Mouse (Mus musculus) limb, embryonic 14.5 days (tissue): ENCODE results near the gene Gm525. TPM values are rescaled to one million over a fixed set of nuclear protein-coding genes. Genes with fewer than 3 reads are reported as not detected.

ENCODE experiments used
- ATAC-seq: fragments of 200-750 bp; cut with Nextera tagmentation; 2 replicates; pipeline ENCODE4 v1.8.0; 2017; ENCODE audit warnings: low read depth, moderate number of reproducible peaks, moderate TSS enrichment; ENCODE audit not compliant: low FRiP score
- DNase-seq: peaks from one replicate; pipeline ENCODE4 v3.0.0-alpha.2; 2015; ENCODE audit warnings: low spot score
- H3K27ac ChIP-seq: fragments of 300-500 bp; sonication (generic); replicated peaks from 2 replicates; pipeline ENCODE4 v1.5.1; 2014; ENCODE audit warnings: low read depth, mild to moderate bottlenecking, low read length, moderate library complexity, mixed read lengths
- H3K27me3 ChIP-seq: fragments of 300-500 bp; sonication (generic); 2 replicates; pipeline ENCODE4 v1.6.1; 2014; ENCODE audit warnings: low read length, mixed read lengths; ENCODE audit not compliant: control insufficient read depth, insufficient read depth
- H3K36me3 ChIP-seq: fragments of 300-500 bp; sonication (generic); 2 replicates; pipeline ENCODE4 v1.6.1; 2014; ENCODE audit warnings: mild to moderate bottlenecking, low read length, moderate library complexity, mixed read lengths; ENCODE audit not compliant: control insufficient read depth, insufficient read depth
- H3K4me1 ChIP-seq: fragments of 300-500 bp; sonication (generic); 2 replicates; pipeline ENCODE4 v1.6.1; 2014; ENCODE audit warnings: antibody characterized with exemption, low read length, mixed read lengths; ENCODE audit not compliant: control insufficient read depth, insufficient read depth
- H3K4me2 ChIP-seq: fragments of 300-500 bp; sonication (generic); replicated peaks from 2 replicates; pipeline ENCODE4 v1.6.1; 2014; ENCODE audit warnings: low read depth, mild to moderate bottlenecking, low read length, moderate library complexity; ENCODE audit not compliant: severe bottlenecking
- H3K4me3 ChIP-seq: fragments of 300-500 bp; sonication (generic); replicated peaks from 2 replicates; pipeline ENCODE4 v1.5.1; 2014; ENCODE audit warnings: low read length
- H3K9ac ChIP-seq: fragments of 300-500 bp; sonication (generic); 2 replicates; pipeline ENCODE4 v1.6.1; 2014; ENCODE audit warnings: mild to moderate bottlenecking, low read depth, low read length, moderate library complexity; ENCODE audit not compliant: severe bottlenecking
- H3K9me3 ChIP-seq: fragments of 300-500 bp; sonication (generic); 2 replicates; pipeline ENCODE4 v1.6.1; 2016; ENCODE audit warnings: low read length; ENCODE audit not compliant: control insufficient read depth
- POLR2A ChIP-seq: fragments of 200-500 bp; IDR thresholded peaks from 2 replicates; pipeline ENCODE4 v1.8.0; 2012; ENCODE audit warnings: inconsistent platforms, mild to moderate bottlenecking, moderate library complexity, borderline replicate concordance; ENCODE audit not compliant: insufficient read depth, insufficient read length; ENCODE audit errors: extremely low read depth
- WGBS: fragments of 180-500 bp; shearing (Covaris S2); extraction: QIAGEN DNeasy Blood & Tissue Kit; methylation state at CpG from one replicate; pipeline ENCODE4 v1.1.7; 2014; 5-methylcytosine and 5-hydroxymethylcytosine counted together
- polyA plus RNA-seq, 2 experiments: library from polyadenylated mRNA; depleted of rRNA in 1 of 2; stranded (reverse) in 1 of 2; unstranded in 1 of 2; fragments of >200 nt; fragmentation: Nextera tagmentation in 1 of 2; extraction: Ambion mirVana in 1 of 2; gene quantifications; 2 replicates each; pipeline versions ENCODE4 v1.2.1 to v1.2.3; 2012 to 2014

Gene Gm525
- polyA plus RNA-seq, 2 experiments: 1.8 to 2.3 TPM

DNA sequence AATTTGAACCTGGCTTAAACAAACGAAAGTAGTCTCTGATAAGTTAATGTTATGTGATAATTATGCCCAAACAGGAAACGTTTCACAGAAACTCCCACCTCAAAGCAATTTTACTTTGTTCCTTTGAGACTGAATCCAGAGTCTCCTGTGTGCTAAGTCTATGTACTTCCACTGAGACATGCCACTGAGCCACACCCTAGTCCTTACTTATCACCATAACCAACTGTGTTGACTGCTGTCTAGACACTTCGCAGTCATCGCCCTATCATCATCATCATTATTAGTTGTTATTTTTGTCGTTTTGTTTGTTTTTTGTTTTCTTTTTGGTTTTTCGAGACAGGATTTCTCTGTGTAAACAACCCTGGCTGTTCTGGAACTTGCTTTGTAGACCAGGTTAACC lies 9.3 kb upstream of the Gm525 start:
- TF ChIP-seq POLR2A: no peak
- Histone ChIP-seq H3K27me3 (no peaks in the 10 kb centered on the region), H3K4me2 (no peak overlapping the region), H3K4me3 (no peak overlapping the region), H3K36me3 (no peaks in the 10 kb centered on the region), H3K9me3 (no peaks in the 10 kb centered on the region), H3K9ac (no peak overlapping the region), H3K4me1 (peaks cover 5% of the 10 kb centered on the region), H3K27ac (no peak overlapping the region)
- no peak for DNase-seq
- 82% methylated on average over 6 of the region's 6 CpGs for WGBS
- no peak for ATAC-seq

DNA sequence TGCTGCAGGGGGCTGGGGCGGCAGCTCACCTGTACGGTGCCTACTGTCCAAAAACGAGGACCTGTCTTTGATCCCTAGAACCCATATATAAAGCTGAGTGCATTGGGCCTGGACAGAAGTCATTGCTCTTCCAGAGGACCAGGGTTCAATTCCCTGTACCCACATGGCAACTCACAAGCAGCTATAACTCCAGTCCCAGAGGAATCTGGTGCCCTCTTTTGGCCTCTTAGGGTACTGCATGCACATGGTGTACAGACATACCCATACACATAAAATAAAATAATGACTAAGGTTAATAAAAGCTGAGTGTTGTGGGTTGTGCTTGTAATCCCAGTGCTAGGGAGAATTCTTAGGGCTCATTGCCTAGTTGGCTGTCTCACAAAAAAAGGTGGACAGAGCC lies 8.3 kb upstream of the Gm525 start:
- TF ChIP-seq POLR2A: no peak
- Histone ChIP-seq H3K4me3 (no peak overlapping the region), H3K27ac (no peak overlapping the region), H3K9me3 (no peaks in the 10 kb centered on the region), H3K4me2 (no peak overlapping the region), H3K9ac (no peak overlapping the region), H3K27me3 (no peaks in the 10 kb centered on the region), H3K36me3 (no peaks in the 10 kb centered on the region), H3K4me1 (no peaks in the 10 kb centered on the region)
- ATAC-seq: no peak
- WGBS: 94% methylated on average over 3 of the region's 3 CpGs
- DNase-seq: no peak

DNA sequence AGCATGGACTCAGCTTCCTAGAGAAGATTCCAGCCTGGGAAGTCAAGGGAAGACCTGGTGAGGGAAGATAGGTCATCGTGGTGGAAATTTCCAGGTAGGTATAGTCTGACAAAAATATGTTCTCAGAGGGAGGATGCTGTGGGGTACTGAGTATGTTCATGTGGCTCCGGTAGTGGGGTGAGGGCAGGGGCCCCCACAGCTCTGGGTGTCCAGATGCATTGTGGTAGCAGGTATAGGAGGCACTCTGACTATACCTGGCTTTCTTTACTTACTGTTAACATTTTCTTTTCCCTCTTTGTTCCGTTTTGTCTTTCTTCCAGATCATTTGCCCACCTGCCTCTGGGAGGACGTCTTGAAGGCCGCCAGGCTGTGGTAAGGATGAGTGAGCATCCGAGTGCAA lies 7.5 kb upstream of the Gm525 start:
- Histone ChIP-seq H3K4me2 (no peak overlapping the region), H3K4me3 (no peak overlapping the region), H3K27me3 (no peaks in the 10 kb centered on the region), H3K27ac (no peak overlapping the region), H3K36me3 (no peaks in the 10 kb centered on the region), H3K9ac (no peak overlapping the region), H3K4me1 (no peaks in the 10 kb centered on the region), H3K9me3 (no peaks in the 10 kb centered on the region)
- 83% methylated on average over 6 of the region's 6 CpGs for WGBS
- DNase-seq (no peak), ATAC-seq (no peak)
- TF ChIP-seq POLR2A: no peak

DNA sequence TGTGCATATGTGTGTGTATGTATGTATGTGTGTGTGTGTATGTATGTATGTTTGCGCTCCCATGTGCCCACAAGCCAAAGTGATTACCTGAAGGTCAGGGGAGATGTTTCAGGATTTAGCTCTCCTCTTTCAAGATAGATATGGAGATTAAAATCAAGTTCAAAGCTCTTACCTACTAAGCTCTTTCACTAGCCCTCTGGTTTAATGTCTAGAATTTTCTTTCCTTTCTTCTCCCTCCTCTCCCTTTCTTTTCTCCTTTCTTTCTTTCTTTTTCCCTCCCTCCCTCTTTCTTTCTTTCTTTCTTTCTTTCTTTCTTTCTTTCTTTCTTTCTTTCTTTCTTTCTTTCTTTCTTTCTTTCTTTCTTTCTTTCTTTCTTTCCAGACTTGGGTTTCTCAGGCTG lies 6.9 kb upstream of the Gm525 start, which contains the start of gene Dgke:
TSS of gene Dgke (minus strand) at position 101 of the 400 bp plus-strand sequence.
- no peak for TF ChIP-seq POLR2A
- Histone ChIP-seq H3K9me3 (no peaks in the 10 kb centered on the region), H3K27me3 (no peaks in the 10 kb centered on the region), H3K27ac (no peak within 1 kb of the TSS), H3K4me3 (no peak within 1 kb of the TSS), H3K4me1 (no peaks in the 10 kb centered on the region), H3K36me3 (no peaks in the 10 kb centered on the region), H3K4me2 (no peak within 1 kb of the TSS), H3K9ac (no peak within 1 kb of the TSS)
- DNase-seq: no peak
- no peak for ATAC-seq
- WGBS: 86% methylated on average over 1 of the region's 1 CpGs

DNA sequence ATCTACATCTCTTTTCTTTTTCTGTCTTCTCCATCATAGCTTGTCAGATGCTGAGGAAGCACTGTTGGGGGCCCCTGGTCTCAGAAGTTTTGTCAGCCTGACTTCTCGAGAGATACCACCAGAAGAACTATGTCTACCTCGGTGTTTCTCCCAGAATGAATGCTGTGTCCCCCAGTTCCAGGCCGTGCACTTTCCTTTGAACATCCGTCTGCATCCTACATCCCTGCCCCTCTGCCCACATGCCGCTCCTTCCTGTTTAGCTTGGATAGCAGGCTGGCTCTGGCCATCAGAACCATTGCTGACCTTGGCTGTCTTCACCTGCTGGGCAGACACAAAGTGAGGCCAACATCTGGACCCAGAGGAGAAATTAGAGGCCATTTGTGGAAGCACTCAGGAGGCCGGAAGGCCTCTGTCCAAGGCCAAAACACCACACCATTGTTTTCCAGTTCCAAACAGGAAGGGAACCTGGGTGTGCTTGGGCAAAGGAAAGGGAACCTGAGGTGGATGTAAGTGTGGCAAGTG lies 6.3 kb upstream of the Gm525 start:
- Histone ChIP-seq H3K4me3 (no peak overlapping the region), H3K27ac (no peak overlapping the region), H3K4me1 (no peaks in the 10 kb centered on the region), H3K9ac (no peak overlapping the region), H3K4me2 (no peak overlapping the region), H3K27me3 (no peaks in the 10 kb centered on the region), H3K9me3 (no peaks in the 10 kb centered on the region), H3K36me3 (no peaks in the 10 kb centered on the region)
- ATAC-seq (no peak), DNase-seq (no peak)
- TF ChIP-seq POLR2A: no peak
- 75% methylated on average over 6 of the region's 6 CpGs for WGBS
